Comparison of ENCODE assay signal across 21 mouse cellular contexts in genomic region chr1:141274738-141275137, GRCm38 (mm10).
DNase-seq lines count a peak whose midpoint lies in the region; ATAC-seq and TF ChIP-seq lines count a peak whose summit lies in the region.
"Had no signal": no experiment of that assay in that cellular context is flagged by ENCODE, and none has a peak within 500 bp of the region (broad histone marks: within the 10 kb centered on the region; RNA-seq: fewer than 3 reads in every experiment).

No protein-coding gene starts in this region.

- peak; percentile 51; the same call in 1 of the 2 replicates for ATAC-seq in intestine, embryonic 15.5 days
- ATAC-seq in intestine, embryonic 16.5 days, result peak; percentile 66
- ATAC-seq in intestine, postnatal 0 days, result 0 out of 2 replicates have a peak, but pooled peaks have one; percentile 8
- no peak for ATAC-seq in midbrain, embryonic 14.5 days (ENCODE audit: low FRiP score, low TSS enrichment)
- ATAC-seq: activated CD4-positive, CD25-positive, alpha-beta regulatory T cell, adult 4 months; CD4-positive, CD25-positive, alpha-beta regulatory T cell, adult 4 months; Patski had no signal

- no peaks in the 10 kb centered on the region for H3K27me3 ChIP-seq in intestine, embryonic 15.5 days (replicated peaks)
- no peaks in the 10 kb centered on the region for H3K27me3 ChIP-seq in intestine, embryonic 16.5 days (replicated peaks; ENCODE audit: control insufficient read depth, insufficient read depth, low read length)
- no peaks in the 10 kb centered on the region for H3K27me3 ChIP-seq in intestine, postnatal 0 days (replicated peaks; ENCODE audit: control insufficient read depth, insufficient read depth, low read length)
- no peaks in the 10 kb centered on the region for H3K27me3 ChIP-seq in midbrain, embryonic 14.5 days (ENCODE audit: control insufficient read depth, insufficient read depth, low read length)
- H3K27me3 ChIP-seq: CH12.LX, Patski had no signal

- DNase-seq in midbrain, embryonic 14.5 days, result no peak
- DNase-seq in spleen, postnatal 10 days (ENCODE audit: low spot score in 2 of 2), result no peak
- no peak for DNase-seq in left cerebral cortex, adult 18-20 months (ENCODE audit: low spot score in 2 of 2)
- DNase-seq: adrenal gland, adult 2 months; adrenal gland, adult 8-10 months; adrenal gland, postnatal 10 days; adrenal gland, postnatal 14 days; adrenal gland, postnatal 25 days; adrenal gland, postnatal 36 days; B cell, adult 2 months; cerebellum, adult 11 months; cerebellum, adult 11-12 months; cerebellum, adult 18-20 months had no signal

- H3K27ac ChIP-seq in intestine, embryonic 15.5 days, result no peak overlapping the region
- no peak overlapping the region for H3K27ac ChIP-seq in intestine, embryonic 16.5 days (ENCODE audit: low read length)
- H3K27ac ChIP-seq in intestine, postnatal 0 days (ENCODE audit: low read depth, low read length), result no peak overlapping the region
- H3K27ac ChIP-seq in midbrain, embryonic 14.5 days (replicated peaks; ENCODE audit: low read depth, low read length), result no peak overlapping the region

- TF ChIP-seq CTCF in intestine, postnatal 0 days (IDR thresholded peaks at IDR 0.05; ENCODE audit: low read depth), result no peak

- H3K36me3 ChIP-seq in intestine, embryonic 15.5 days, result no peaks in the 10 kb centered on the region
- no peaks in the 10 kb centered on the region for H3K36me3 ChIP-seq in intestine, embryonic 16.5 days (ENCODE audit: control insufficient read depth, insufficient read depth, low read length)
- H3K36me3 ChIP-seq in intestine, postnatal 0 days (ENCODE audit: control insufficient read depth, insufficient read depth), result no peaks in the 10 kb centered on the region
- H3K36me3 ChIP-seq in midbrain, embryonic 14.5 days (ENCODE audit: control insufficient read depth, insufficient read depth, low read length), result no peaks in the 10 kb centered on the region
- H3K36me3 ChIP-seq: G1E had no signal

- no peaks in the 10 kb centered on the region for H3K4me1 ChIP-seq in intestine, embryonic 15.5 days (replicated peaks)
- H3K4me1 ChIP-seq in intestine, embryonic 16.5 days (ENCODE audit: control insufficient read depth, insufficient read depth, low read length), result no peaks in the 10 kb centered on the region
- H3K4me1 ChIP-seq in intestine, postnatal 0 days (replicated peaks; ENCODE audit: control insufficient read depth, insufficient read depth, low read length), result no peaks in the 10 kb centered on the region
- H3K4me1 ChIP-seq in midbrain, embryonic 14.5 days (ENCODE audit: control insufficient read depth, insufficient read depth, low read length), result no peaks in the 10 kb centered on the region

- 71% methylated on average over 1 of the region's 1 CpGs for WGBS in intestine, embryonic 15.5 days
- WGBS in intestine, embryonic 16.5 days, result 71% methylated on average over 1 of the region's 1 CpGs
- WGBS in intestine, postnatal 0 days, result 73% methylated on average over 1 of the region's 1 CpGs
- 87% methylated on average over 1 of the region's 1 CpGs for WGBS in midbrain, embryonic 14.5 days

- no peak overlapping the region for H3K4me3 ChIP-seq in intestine, embryonic 15.5 days (replicated peaks)
- H3K4me3 ChIP-seq in intestine, embryonic 16.5 days (ENCODE audit: low read length), result no peak overlapping the region
- no peak overlapping the region for H3K4me3 ChIP-seq in intestine, postnatal 0 days (ENCODE audit: low read depth, low read length)
- H3K4me3 ChIP-seq in midbrain, embryonic 14.5 days (replicated peaks; ENCODE audit: low read depth, low read length), result no peak overlapping the region

- no peak overlapping the region for H3K9ac ChIP-seq in intestine, embryonic 15.5 days
- H3K9ac ChIP-seq in intestine, embryonic 16.5 days (ENCODE audit: low read depth, low read length), result no peak overlapping the region
- no peak overlapping the region for H3K9ac ChIP-seq in intestine, postnatal 0 days (ENCODE audit: low read depth, low read length)
- no peak overlapping the region for H3K9ac ChIP-seq in midbrain, embryonic 14.5 days (replicated peaks; ENCODE audit: low read length)

- no peaks in the 10 kb centered on the region for H3K9me3 ChIP-seq in intestine, embryonic 15.5 days
- H3K9me3 ChIP-seq in intestine, embryonic 16.5 days (ENCODE audit: control insufficient read depth, low read length), result no peaks in the 10 kb centered on the region
- no peaks in the 10 kb centered on the region for H3K9me3 ChIP-seq in intestine, postnatal 0 days (ENCODE audit: control insufficient read depth)
- no peaks in the 10 kb centered on the region for H3K9me3 ChIP-seq in midbrain, embryonic 14.5 days (ENCODE audit: control insufficient read depth, low read length)
- H3K9me3 ChIP-seq: G1E had no signal

- no peak overlapping the region for H3K4me2 ChIP-seq in intestine, embryonic 15.5 days (replicated peaks)
- H3K4me2 ChIP-seq in intestine, embryonic 16.5 days (ENCODE audit: low read depth, low read length), result no peak overlapping the region
- H3K4me2 ChIP-seq in intestine, postnatal 0 days (replicated peaks; ENCODE audit: low read depth), result no peak overlapping the region
- H3K4me2 ChIP-seq in midbrain, embryonic 14.5 days (ENCODE audit: low read length), result no peak overlapping the region
